Mouse (Mus musculus) midbrain, embryonic 14.5 days (tissue): Measurements from ENCODE around the gene Prrc2b. TPM values are rescaled to one million over a fixed set of nuclear protein-coding genes. Genes with fewer than 3 reads are reported as not detected.

ENCODE experiments used
- ATAC-seq: fragments of 200-750 bp; cut with Nextera tagmentation; 2 replicates; pipeline ENCODE4 v1.8.0; 2017; ENCODE audit warnings: moderate number of reproducible peaks, moderate library complexity; ENCODE audit not compliant: low FRiP score, low TSS enrichment
- DNase-seq: peaks from one replicate; pipeline ENCODE4 v3.0.0-alpha.2; 2015
- H3K27ac ChIP-seq: fragments of 300-500 bp; sonication (generic); replicated peaks from 2 replicates; pipeline ENCODE4 v1.5.1; 2014; ENCODE audit warnings: mild to moderate bottlenecking, low read depth, low read length, moderate library complexity
- H3K27me3 ChIP-seq: fragments of 300-500 bp; sonication (generic); 2 replicates; pipeline ENCODE4 v1.6.1; 2014; ENCODE audit warnings: low read length, control low read depth, mixed read lengths; ENCODE audit not compliant: control insufficient read depth, insufficient read depth
- H3K36me3 ChIP-seq: fragments of 300-500 bp; sonication (generic); 2 replicates; pipeline ENCODE4 v1.6.1; 2014; ENCODE audit warnings: low read length, control low read depth; ENCODE audit not compliant: control insufficient read depth, insufficient read depth
- H3K4me1 ChIP-seq: fragments of 300-500 bp; sonication (generic); 2 replicates; pipeline ENCODE4 v1.6.1; 2014; ENCODE audit warnings: mild to moderate bottlenecking, antibody characterized with exemption, low read length, control low read depth; ENCODE audit not compliant: control insufficient read depth, insufficient read depth
- H3K4me2 ChIP-seq: fragments of 300-500 bp; sonication (generic); 2 replicates; pipeline ENCODE4 v1.6.1; 2014; ENCODE audit warnings: mild to moderate bottlenecking, low read length, moderate library complexity
- H3K4me3 ChIP-seq: fragments of 300-500 bp; sonication (generic); replicated peaks from 2 replicates; pipeline ENCODE4 v1.5.1; 2014; ENCODE audit warnings: low read depth, low read length
- H3K9ac ChIP-seq: fragments of 300-500 bp; sonication (generic); replicated peaks from 2 replicates; pipeline ENCODE4 v1.6.1; 2014; ENCODE audit warnings: mild to moderate bottlenecking, low read length, moderate library complexity
- H3K9me3 ChIP-seq: fragments of 300-500 bp; sonication (generic); 2 replicates; pipeline ENCODE4 v1.6.1; 2016; ENCODE audit warnings: low read length, control low read depth, mixed read lengths; ENCODE audit not compliant: control insufficient read depth
- WGBS: fragments of 180-500 bp; shearing (Covaris S2); extraction: QIAGEN DNeasy Blood & Tissue Kit; methylation state at CpG from one replicate; pipeline ENCODE4 v1.1.7; 2014; 5-methylcytosine and 5-hydroxymethylcytosine counted together
- polyA plus RNA-seq: library from polyadenylated mRNA; unstranded; fragments of >200 nt; fragmentation: Nextera tagmentation; extraction: Ambion mirVana; gene quantifications from 2 replicates; pipeline ENCODE4 v1.2.1, GENCODE M21; 2014

Prrc2b gene
- polyA plus RNA-seq, 1 experiment from 2014 or later, result 121 TPM

DNA sequence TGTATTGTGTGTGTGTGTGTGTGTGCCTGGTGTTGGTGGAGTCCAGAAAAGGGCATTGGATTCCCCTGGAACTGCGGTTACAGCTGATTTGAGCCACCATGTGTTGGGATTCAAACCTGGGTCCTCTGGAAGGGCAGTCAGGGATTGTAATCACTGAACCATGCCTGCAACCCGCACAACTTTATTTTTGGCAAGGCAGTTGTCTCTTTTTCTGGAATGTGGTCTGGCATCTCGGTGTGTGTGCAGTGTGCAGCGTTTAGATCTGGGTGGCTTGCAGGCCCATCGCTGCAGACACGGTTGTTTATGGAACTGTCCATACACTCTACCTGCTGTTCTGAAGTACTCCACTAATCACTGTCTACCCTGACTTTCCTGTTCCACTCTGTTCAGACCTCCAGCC is 28.5 kb downstream of the Prrc2b start:
- Histone ChIP-seq H3K27me3 (no peaks in the 10 kb centered on the region), H3K36me3 (peaks cover 16% of the 10 kb centered on the region), H3K9ac (no peak overlapping the region), H3K27ac (no peak overlapping the region), H3K4me3 (no peak overlapping the region), H3K4me1 (peaks cover 46% of the 10 kb centered on the region), H3K4me2 (no peak overlapping the region), H3K9me3 (no peaks in the 10 kb centered on the region)
- 83% methylated on average over 6 of the region's 6 CpGs for WGBS
- DNase-seq (no peak), ATAC-seq (no peak)

DNA sequence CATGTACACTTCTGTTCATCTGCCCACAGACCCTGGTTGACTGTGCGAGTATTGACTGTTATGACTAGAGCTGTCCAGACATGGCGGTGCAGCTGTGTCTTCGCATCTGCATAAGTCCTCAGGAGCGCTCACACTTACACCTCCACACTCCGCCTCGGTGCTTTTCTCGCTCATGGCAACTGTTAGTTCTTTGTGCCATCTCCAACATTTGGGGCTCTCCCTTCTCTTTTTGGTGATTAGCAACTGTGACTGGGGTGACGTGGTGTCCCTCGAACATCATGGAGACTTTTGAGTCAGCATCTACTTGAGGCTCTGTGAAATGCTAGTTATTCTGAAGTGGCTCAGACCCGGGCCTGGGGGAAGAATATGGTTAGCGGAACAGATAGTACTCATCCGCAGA is 29.2 kb downstream of the Prrc2b start:
- Histone ChIP-seq H3K36me3 (peaks cover 22% of the 10 kb centered on the region), H3K4me3 (no peak overlapping the region), H3K27me3 (no peaks in the 10 kb centered on the region), H3K4me2 (no peak overlapping the region), H3K27ac (no peak overlapping the region), H3K4me1 (peaks cover 39% of the 10 kb centered on the region), H3K9me3 (no peaks in the 10 kb centered on the region), H3K9ac (no peak overlapping the region)
- no peak for ATAC-seq
- no peak for DNase-seq
- 93% methylated on average over 12 of the region's 12 CpGs for WGBS

DNA sequence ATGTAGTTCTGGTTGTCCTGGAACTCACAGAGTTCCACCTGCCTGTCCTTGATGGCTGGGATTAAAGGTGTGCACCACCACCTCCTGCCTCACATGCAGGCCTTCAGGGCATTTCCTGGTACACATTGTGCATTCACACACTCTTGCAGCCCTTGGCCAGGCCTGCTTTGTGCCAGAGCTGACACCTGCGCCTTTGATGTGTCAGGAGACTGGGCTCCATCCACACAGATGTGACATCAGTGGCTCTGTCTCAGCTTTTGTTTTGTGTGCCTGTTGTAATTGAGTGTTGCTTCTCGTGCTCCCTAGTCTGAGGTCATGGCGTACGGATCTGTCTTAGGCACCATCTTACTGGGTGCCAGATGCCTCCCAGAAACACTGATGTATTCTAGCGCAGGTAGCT is 30.5 kb downstream of the Prrc2b start:
- peaks cover 29% of the 10 kb centered on the region for H3K4me1 ChIP-seq
- peak overlapping the region; percentile 49 for H3K27ac ChIP-seq
- H3K4me3 ChIP-seq, result no peak overlapping the region
- H3K9ac ChIP-seq, result no peak overlapping the region
- DNase-seq (no peak), ATAC-seq (no peak)
- H3K27me3 ChIP-seq, result no peaks in the 10 kb centered on the region
- no peak overlapping the region for H3K4me2 ChIP-seq
- peaks cover 31% of the 10 kb centered on the region for H3K36me3 ChIP-seq
- no peaks in the 10 kb centered on the region for H3K9me3 ChIP-seq
- WGBS, result 61% methylated on average over 5 of the region's 5 CpGs

DNA sequence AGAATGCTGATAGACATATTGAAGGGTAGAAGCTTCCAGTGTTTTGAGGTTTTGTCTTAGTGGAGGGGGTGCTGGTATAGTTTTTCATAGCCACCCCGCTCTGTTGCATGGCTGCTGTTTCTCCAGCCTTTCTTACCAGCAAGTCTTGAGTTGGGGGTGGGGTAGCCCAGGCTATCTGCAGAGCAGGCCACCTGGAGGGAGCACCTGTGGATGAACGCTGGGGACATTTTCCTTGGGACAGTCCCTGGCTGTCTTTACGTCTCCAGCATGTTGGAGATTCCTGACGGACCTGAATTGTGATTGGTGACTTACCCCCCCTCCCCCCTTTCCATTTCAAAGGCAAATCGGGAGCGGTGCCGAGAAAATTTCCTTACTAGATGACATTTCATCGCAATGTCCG is 31.2 kb downstream of the Prrc2b start:
- no peak overlapping the region for H3K4me2 ChIP-seq
- peaks cover 24% of the 10 kb centered on the region for H3K4me1 ChIP-seq
- ATAC-seq (no peak), DNase-seq (no peak)
- 69% methylated on average over 9 of the region's 9 CpGs for WGBS
- H3K27ac ChIP-seq, result peak overlapping the region; percentile 64; the same call in 1 of the 2 replicates
- no peak overlapping the region for H3K9ac ChIP-seq
- no peak overlapping the region for H3K4me3 ChIP-seq
- no peaks in the 10 kb centered on the region for H3K9me3 ChIP-seq
- no peaks in the 10 kb centered on the region for H3K27me3 ChIP-seq
- peaks cover 39% of the 10 kb centered on the region for H3K36me3 ChIP-seq

DNA sequence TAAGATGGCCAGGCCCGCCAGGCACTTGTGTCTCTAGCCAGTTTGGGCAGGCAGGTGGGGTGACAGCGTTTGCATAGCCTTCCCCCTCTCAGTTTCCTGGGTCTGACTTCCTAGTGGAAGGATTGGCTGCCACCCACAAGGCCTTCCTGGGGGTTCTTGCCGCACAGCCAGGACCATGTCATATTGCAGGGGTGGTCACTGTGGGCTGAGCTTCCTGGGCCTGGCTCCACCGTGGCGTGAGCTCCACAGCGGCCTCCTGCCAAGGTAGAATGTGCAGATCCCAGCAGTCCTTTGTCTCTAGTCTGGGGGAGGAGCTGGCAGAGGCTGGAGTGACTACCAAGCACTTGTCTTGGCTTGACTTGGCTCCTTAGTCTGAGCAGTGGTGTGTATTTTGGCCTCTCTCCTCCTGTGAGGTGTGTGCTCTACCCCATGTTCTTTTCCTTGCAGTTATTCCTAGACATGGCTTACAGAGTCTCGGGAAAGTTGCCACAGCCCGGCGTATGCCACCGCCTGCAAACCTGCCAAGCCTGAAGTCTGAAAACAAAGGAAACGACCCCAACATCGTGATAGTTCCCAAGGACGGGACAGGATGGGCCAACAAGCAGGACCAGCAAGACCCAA is 31.9 kb downstream of the Prrc2b start:
- no peak for DNase-seq
- Histone ChIP-seq H3K9ac (no peak overlapping the region; the same call in 1 of the 2 replicates), H3K27ac (peak overlapping the region; percentile 64), H3K9me3 (no peaks in the 10 kb centered on the region), H3K4me3 (no peak overlapping the region), H3K4me1 (peaks cover 18% of the 10 kb centered on the region; the same call in 1 of the 2 replicates), H3K27me3 (no peaks in the 10 kb centered on the region), H3K4me2 (no peak overlapping the region), H3K36me3 (peaks cover 46% of the 10 kb centered on the region)
- no peak for ATAC-seq
- WGBS, result 60% methylated on average over 13 of the region's 13 CpGs

DNA sequence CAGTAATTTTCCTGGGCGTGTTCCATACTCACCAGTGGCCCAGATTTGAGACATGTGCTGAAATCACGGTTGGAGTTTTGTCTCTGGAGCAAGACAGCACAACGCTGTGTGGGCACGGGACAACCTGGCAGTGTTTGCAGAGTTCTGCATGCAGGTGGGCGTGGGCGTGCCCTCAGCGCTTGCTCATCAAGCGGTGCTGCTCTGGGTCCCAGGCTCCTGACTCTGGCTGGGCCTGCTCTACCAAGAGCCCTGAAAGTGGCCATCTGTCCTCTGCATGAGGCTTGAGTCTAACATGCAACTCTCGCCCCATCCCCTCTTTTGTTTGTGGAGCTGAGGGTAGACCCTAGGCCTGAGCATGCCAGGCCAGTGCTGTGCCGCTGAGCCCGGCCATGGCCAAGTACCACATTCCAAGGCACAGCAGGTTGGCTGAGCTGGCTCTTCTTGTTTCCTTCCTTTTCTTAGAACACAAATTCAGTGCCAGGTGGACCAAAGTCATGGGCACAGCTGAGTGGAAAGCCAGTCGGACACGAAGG is 36.2 kb downstream of the Prrc2b start:
- H3K36me3 ChIP-seq, result peaks cover 75% of the 10 kb centered on the region
- no peak overlapping the region for H3K4me2 ChIP-seq
- DNase-seq, result no peak
- no peak overlapping the region for H3K4me3 ChIP-seq
- H3K9me3 ChIP-seq, result no peaks in the 10 kb centered on the region
- no peaks in the 10 kb centered on the region for H3K27me3 ChIP-seq
- peaks cover 8% of the 10 kb centered on the region; the same call in 1 of the 2 replicates for H3K4me1 ChIP-seq
- WGBS, result 96% methylated on average over 13 of the region's 13 CpGs
- ATAC-seq, result no peak
- H3K27ac ChIP-seq, result no peak overlapping the region
- H3K9ac ChIP-seq, result no peak overlapping the region

DNA sequence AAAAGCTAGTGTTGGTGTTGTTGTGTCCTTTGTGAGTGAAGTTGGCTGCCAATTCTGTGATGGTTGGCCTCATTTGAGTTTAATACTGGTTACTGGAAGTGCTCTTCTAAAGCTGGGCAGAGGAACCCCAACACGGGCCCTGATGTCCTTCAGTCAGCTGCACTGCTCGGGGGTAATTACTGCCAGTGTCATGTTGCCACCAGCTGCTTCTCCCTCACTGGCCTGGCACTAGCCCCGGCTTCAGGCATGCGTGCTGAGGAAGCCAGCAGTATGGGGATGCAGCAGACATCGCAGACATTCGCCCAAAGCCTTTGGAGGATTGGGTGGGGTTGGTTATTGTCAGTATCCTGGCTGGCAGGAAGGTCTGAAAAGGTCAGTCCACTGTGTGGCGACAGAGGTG is 36.8 kb downstream of the Prrc2b start:
- no peak overlapping the region for H3K27ac ChIP-seq
- 0 out of 2 replicates have a peak, but pooled peaks cover 4% of the 10 kb centered on the region for H3K4me1 ChIP-seq
- H3K4me2 ChIP-seq, result no peak overlapping the region
- H3K4me3 ChIP-seq, result no peak overlapping the region
- H3K27me3 ChIP-seq, result no peaks in the 10 kb centered on the region
- H3K36me3 ChIP-seq, result peaks cover 80% of the 10 kb centered on the region
- H3K9me3 ChIP-seq, result no peaks in the 10 kb centered on the region
- WGBS, result 89% methylated on average over 7 of the region's 7 CpGs
- no peak for DNase-seq
- H3K9ac ChIP-seq, result no peak overlapping the region
- ATAC-seq, result no peak

DNA sequence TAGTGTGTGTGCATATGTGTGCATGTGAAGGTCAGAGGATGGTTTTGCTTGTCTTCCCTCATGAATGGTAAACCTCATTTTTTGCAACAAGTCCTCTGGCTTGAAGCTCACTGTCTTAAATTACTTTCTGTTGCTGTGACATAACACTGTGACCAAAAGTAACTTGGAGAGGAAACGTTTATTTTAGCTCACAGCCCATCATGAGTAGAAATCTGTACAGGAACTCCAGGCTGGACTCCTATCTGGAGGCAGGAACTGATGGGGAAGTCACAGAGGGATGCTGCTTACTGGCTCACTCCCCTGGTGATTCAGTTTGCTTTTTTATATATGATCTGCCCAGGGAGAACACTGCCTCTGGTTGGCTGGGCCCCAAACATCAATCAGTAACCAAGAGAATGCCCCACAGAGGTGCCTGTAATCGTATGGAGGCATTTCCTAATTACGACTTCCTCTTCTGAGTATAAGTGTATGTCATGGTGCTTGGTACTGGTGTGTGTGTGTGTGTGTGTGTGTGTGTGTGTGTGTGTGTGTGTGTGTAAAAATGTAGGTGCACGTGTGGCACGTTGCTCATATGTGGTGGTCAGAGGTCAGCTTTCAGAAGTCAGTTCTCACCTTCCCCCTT is 38.3 kb downstream of the Prrc2b start:
- Histone ChIP-seq H3K9ac (no peak overlapping the region), H3K4me1 (no peaks in the 10 kb centered on the region), H3K36me3 (peaks cover 81% of the 10 kb centered on the region), H3K9me3 (no peaks in the 10 kb centered on the region), H3K4me2 (no peak overlapping the region), H3K27ac (no peak overlapping the region), H3K27me3 (no peaks in the 10 kb centered on the region), H3K4me3 (no peak overlapping the region)
- DNase-seq, result no peak
- ATAC-seq, result no peak
- WGBS, result 86% methylated on average over 5 of the region's 5 CpGs

DNA sequence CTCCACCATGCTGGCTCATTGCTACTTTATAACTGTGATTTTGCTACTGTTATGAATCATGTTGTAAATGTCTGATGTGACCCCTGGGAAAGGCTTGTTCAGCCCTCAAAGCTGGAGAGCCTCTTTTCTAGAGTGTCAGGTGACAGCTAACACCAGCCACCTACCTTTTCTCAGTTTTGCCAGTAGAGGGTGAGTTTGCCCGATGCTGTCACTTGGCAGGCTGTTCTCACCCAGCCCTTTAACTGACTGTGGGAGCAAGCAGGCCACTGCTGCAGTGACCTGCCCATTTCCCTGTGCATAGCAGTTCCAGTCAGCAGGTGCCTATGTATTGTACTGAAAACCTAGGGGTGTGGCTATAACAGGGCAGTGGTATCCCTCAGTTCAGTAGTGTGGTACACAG is 39.7 kb downstream of the Prrc2b start:
- Histone ChIP-seq H3K27ac (no peak overlapping the region), H3K4me1 (no peaks in the 10 kb centered on the region), H3K9ac (no peak overlapping the region), H3K36me3 (peaks cover 85% of the 10 kb centered on the region), H3K27me3 (no peaks in the 10 kb centered on the region), H3K4me3 (no peak overlapping the region), H3K9me3 (no peaks in the 10 kb centered on the region), H3K4me2 (no peak overlapping the region)
- ATAC-seq, result no peak
- DNase-seq, result no peak
- WGBS, result 85% methylated on average over 1 of the region's 1 CpGs
